Mouse (Mus musculus) lung, embryonic 15.5 days (tissue): ENCODE measurements around the gene Tyw3. TPM values are rescaled to one million over a fixed set of nuclear protein-coding genes. Genes with fewer than 3 reads are reported as not detected.
A peak's percentile ranks its signal among the peaks of the same experiment; 100 is the strongest.
"Not testable (repeated sequence)": the region's sequence is repeated elsewhere in the genome, so short reads cannot be mapped to it uniquely, and the experiment has no call there.

Experiments
- ATAC-seq: fragments of 200-750 bp; cut with Nextera tagmentation; 2 replicates; pipeline ENCODE4 v1.8.0; 2017; ENCODE audit warnings: moderate number of reproducible peaks, borderline replicate concordance; ENCODE audit not compliant: low FRiP score, low TSS enrichment; ENCODE audit errors: extremely low read depth
- H3K27ac ChIP-seq: fragments of 300-500 bp; sonication (generic); 2 replicates; pipeline ENCODE4 v1.5.1; 2015; ENCODE audit warnings: moderate library complexity, mild to moderate bottlenecking, inconsistent platforms
- H3K27me3 ChIP-seq: fragments of 300-500 bp; sonication (generic); 2 replicates; pipeline ENCODE4 v1.6.1; 2015; ENCODE audit warnings: inconsistent platforms
- H3K36me3 ChIP-seq: fragments of 300-500 bp; sonication (generic); 2 replicates; pipeline ENCODE4 v1.6.1; 2015; ENCODE audit warnings: inconsistent platforms
- H3K4me1 ChIP-seq: fragments of 300-500 bp; sonication (generic); 2 replicates; pipeline ENCODE4 v1.6.1; 2015; ENCODE audit warnings: inconsistent platforms
- H3K4me2 ChIP-seq: fragments of 300-500 bp; sonication (generic); 2 replicates; pipeline ENCODE4 v1.6.1; 2015; ENCODE audit warnings: inconsistent platforms, mild to moderate bottlenecking, moderate library complexity
- H3K4me3 ChIP-seq: fragments of 300-500 bp; sonication (generic); 2 replicates; pipeline ENCODE4 v1.5.1; 2015; ENCODE audit warnings: mild to moderate bottlenecking, inconsistent platforms
- H3K9ac ChIP-seq: fragments of 300-500 bp; sonication (generic); 2 replicates; pipeline ENCODE4 v1.6.1; 2015; ENCODE audit warnings: inconsistent platforms
- H3K9me3 ChIP-seq: fragments of 300-500 bp; sonication (generic); 2 replicates; pipeline ENCODE4 v1.6.1; 2016; ENCODE audit warnings: inconsistent platforms
- WGBS: fragments of 180-500 bp; shearing (Covaris S2); methylation state at CpG from one replicate; pipeline ENCODE4 v1.1.7; 2015; 5-methylcytosine and 5-hydroxymethylcytosine counted together
- polyA plus RNA-seq: library from polyadenylated mRNA; unstranded; fragments of >200 nt; fragmentation: Nextera tagmentation; extraction: Ambion mirVana; gene quantifications from 2 replicates; pipeline ENCODE4 v1.2.1, GENCODE M21; 2015

Tyw3 gene
- polyA plus RNA-seq = 13.5 and 16.0 TPM in 2 replicates

GRCm38 (mm10) chr3:154596934-154597554 is at the start of gene Tyw3:
TSS of gene Tyw3 (minus strand) at chr3:154597104.
- Histone ChIP-seq H3K9me3 (no peaks in the 10 kb centered on the region), H3K4me1 (peaks cover 8% of the 10 kb centered on the region), H3K27me3 (no peaks in the 10 kb centered on the region), H3K27ac (peak within 1 kb of the TSS; percentile 96), H3K36me3 (peaks cover 19% of the 10 kb centered on the region), H3K4me3 (peak within 1 kb of the TSS; percentile 99), H3K4me2 (peak within 1 kb of the TSS; percentile 69), H3K9ac (peak within 1 kb of the TSS; percentile 86)
- under 1% methylated on average over 38 of the region's 38 CpGs for WGBS
- peak; percentile 98 for ATAC-seq

GRCm38 (mm10) chr3:154633091-154633490 is 36.2 kb upstream of the Tyw3 start:
- no peak for ATAC-seq

GRCm38 (mm10) chr3:154631281-154631680 is 34.4 kb upstream of the Tyw3 start:
- not testable (repeated sequence) for H3K4me1 ChIP-seq, H3K27ac ChIP-seq, H3K9me3 ChIP-seq, H3K36me3 ChIP-seq, H3K27me3 ChIP-seq, ATAC-seq, H3K4me2 ChIP-seq, H3K9ac ChIP-seq, H3K4me3 ChIP-seq
- 80% methylated on average over 2 of the region's 2 CpGs for WGBS

More at GRCm38 (mm10) chr3:154633091-154633490, 36.2 kb upstream of the Tyw3 start:
- Histone ChIP-seq H3K4me3 (no peak overlapping the region), H3K36me3 (no peaks in the 10 kb centered on the region), H3K27me3 (no peaks in the 10 kb centered on the region), H3K4me1 (no peaks in the 10 kb centered on the region), H3K9ac (no peak overlapping the region), H3K4me2 (no peak overlapping the region), H3K27ac (no peak overlapping the region), H3K9me3 (no peaks in the 10 kb centered on the region)
- 87% methylated on average over 5 of the region's 5 CpGs for WGBS

DNA sequence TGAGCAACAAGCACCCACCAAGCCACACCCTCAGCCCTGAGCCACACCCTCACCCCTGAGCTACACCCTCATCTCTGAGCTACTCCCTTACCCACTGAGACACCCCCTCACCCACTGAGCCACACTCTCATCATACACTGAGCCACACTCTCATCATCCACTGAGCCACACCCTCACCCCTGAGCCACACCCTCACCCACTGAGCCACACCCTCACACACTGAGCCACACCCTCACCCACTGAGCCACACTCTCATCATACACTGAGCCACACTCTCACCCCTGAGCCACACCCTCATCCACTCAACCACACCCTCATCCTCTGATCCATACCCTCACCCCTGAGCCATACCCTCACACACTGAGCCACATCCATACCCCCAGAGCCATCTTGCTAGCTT is 31.4 kb upstream of the Tyw3 start:
- Histone ChIP-seq H3K9me3 (no peaks in the 10 kb centered on the region), H3K27me3 (no peaks in the 10 kb centered on the region), H3K4me1 (no peaks in the 10 kb centered on the region), H3K36me3 (no peaks in the 10 kb centered on the region), H3K4me2 (no peak overlapping the region), H3K4me3 (no peak overlapping the region), H3K27ac (no peak overlapping the region), H3K9ac (no peak overlapping the region)
- ATAC-seq = peak; percentile 64

GRCm38 (mm10) chr3:154616106-154616505 is 19.2 kb upstream of the Tyw3 start:
- ATAC-seq = no peak
- H3K4me1 ChIP-seq = no peaks in the 10 kb centered on the region
- no peaks in the 10 kb centered on the region for H3K27me3 ChIP-seq
- no peak overlapping the region for H3K9ac ChIP-seq
- H3K4me3 ChIP-seq = no peak overlapping the region
- no peaks in the 10 kb centered on the region for H3K36me3 ChIP-seq
- H3K4me2 ChIP-seq = no peak overlapping the region
- H3K27ac ChIP-seq = no peak overlapping the region
- WGBS = 89% methylated on average over 4 of the region's 4 CpGs
- no peaks in the 10 kb centered on the region for H3K9me3 ChIP-seq

DNA sequence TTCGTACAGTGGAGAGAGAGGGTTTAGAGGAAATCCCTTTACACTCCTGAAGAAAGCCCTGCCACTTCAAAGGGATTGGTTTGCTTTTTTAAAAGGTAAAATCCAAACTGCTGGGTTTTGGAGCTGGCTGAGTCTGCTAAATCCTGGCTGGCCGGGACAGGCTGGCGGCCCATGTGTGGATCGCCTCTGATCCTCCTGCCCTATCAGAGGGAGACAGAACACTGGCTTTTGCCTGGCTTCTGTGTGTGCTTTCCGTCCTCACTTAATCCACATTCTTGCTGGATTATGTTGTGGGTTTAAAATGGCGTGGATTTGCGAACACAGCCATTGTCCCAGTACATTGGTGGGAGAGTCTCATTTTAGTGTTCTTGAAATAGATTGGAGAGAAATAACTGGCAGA is 18.4 kb upstream of the Tyw3 start:
- 87% methylated on average over 7 of the region's 7 CpGs for WGBS
- H3K4me1 ChIP-seq = no peaks in the 10 kb centered on the region
- H3K36me3 ChIP-seq = no peaks in the 10 kb centered on the region
- no peak overlapping the region for H3K27ac ChIP-seq
- no peak overlapping the region for H3K4me2 ChIP-seq
- H3K27me3 ChIP-seq = no peaks in the 10 kb centered on the region
- no peak for ATAC-seq
- H3K9ac ChIP-seq = no peak overlapping the region
- no peaks in the 10 kb centered on the region for H3K9me3 ChIP-seq
- no peak overlapping the region for H3K4me3 ChIP-seq

DNA sequence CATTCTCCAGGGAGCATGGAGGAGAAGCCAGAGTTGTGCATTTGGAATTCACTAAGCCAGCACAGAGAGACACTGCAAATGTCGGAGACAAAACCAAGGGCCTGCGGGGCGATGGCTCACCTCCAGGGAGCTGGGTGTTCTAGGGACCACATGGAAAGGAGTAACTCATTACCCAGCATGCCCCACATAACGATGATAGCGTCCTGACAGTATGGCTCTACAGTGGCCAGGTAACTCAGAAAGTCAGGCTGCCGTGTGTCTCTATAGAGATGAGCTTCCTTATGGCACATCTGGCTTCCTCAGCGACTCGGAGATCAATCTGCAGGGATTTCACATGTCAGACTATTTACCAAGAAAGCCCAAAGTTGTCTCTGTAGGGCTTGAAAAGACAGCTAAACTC is 17.9 kb upstream of the Tyw3 start:
- no peaks in the 10 kb centered on the region for H3K36me3 ChIP-seq
- H3K9ac ChIP-seq = no peak overlapping the region
- H3K27me3 ChIP-seq = no peaks in the 10 kb centered on the region
- no peak overlapping the region for H3K4me3 ChIP-seq
- no peak overlapping the region for H3K27ac ChIP-seq
- H3K4me1 ChIP-seq = no peaks in the 10 kb centered on the region
- no peaks in the 10 kb centered on the region for H3K9me3 ChIP-seq
- WGBS = 92% methylated on average over 8 of the region's 8 CpGs
- ATAC-seq = no peak
- no peak overlapping the region for H3K4me2 ChIP-seq

GRCm38 (mm10) chr3:154611888-154612287 is 15.0 kb upstream of the Tyw3 start:
- no peak for ATAC-seq
- WGBS = 82% methylated on average over 3 of the region's 3 CpGs
- Histone ChIP-seq H3K4me3 (no peak overlapping the region), H3K9ac (no peak overlapping the region), H3K9me3 (no peaks in the 10 kb centered on the region), H3K36me3 (no peaks in the 10 kb centered on the region), H3K4me1 (no peaks in the 10 kb centered on the region), H3K27me3 (no peaks in the 10 kb centered on the region), H3K27ac (no peak overlapping the region), H3K4me2 (no peak overlapping the region)

- WGBS = 76% methylated on average over 1 of the region's 1 CpGs
- Histone ChIP-seq H3K36me3 (no peaks in the 10 kb centered on the region), H3K4me1 (no peaks in the 10 kb centered on the region), H3K27me3 (no peaks in the 10 kb centered on the region), H3K9me3 (no peaks in the 10 kb centered on the region), H3K4me3 (no peak overlapping the region), H3K9ac (no peak overlapping the region), H3K27ac (no peak overlapping the region), H3K4me2 (no peak overlapping the region)
- no peak for ATAC-seq
Observed at GRCm38 (mm10) chr3:154607896-154608295, 11.0 kb upstream of the Tyw3 start.

DNA sequence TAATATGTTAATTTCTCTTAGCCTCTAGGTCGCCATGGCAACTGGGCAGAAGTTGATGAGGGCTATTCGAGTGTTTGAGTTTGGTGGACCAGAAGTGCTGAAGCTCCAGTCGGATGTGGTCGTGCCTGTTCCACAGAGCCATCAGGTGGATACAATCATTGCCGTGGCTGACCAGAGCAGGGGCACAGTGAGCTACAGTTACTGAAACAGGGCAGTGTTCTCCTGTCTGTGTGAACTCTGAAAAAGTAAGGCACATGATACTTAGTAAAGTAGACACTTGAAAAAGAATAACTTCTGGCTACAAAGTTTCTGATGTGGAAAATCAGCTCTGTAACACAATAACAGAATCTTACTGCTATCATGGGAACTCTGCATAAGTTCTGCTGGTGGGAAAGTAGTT is 8.0 kb upstream of the Tyw3 start:
- Histone ChIP-seq H3K4me1 (no peaks in the 10 kb centered on the region), H3K4me2 (no peak overlapping the region), H3K27me3 (no peaks in the 10 kb centered on the region), H3K4me3 (no peak overlapping the region), H3K36me3 (no peaks in the 10 kb centered on the region), H3K9me3 (no peaks in the 10 kb centered on the region), H3K9ac (no peak overlapping the region), H3K27ac (no peak overlapping the region)
- WGBS = 53% methylated on average over 5 of the region's 5 CpGs
- ATAC-seq = no peak

- Histone ChIP-seq H3K9ac (no peak overlapping the region), H3K27me3 (no peaks in the 10 kb centered on the region), H3K36me3 (no peaks in the 10 kb centered on the region), H3K27ac (no peak overlapping the region), H3K4me2 (no peak overlapping the region), H3K9me3 (no peaks in the 10 kb centered on the region), H3K4me1 (peaks cover 4% of the 10 kb centered on the region; the same call in 1 of the 2 replicates), H3K4me3 (no peak overlapping the region)
- ATAC-seq = no peak
Observed at GRCm38 (mm10) chr3:154602141-154602540, 5.2 kb upstream of the Tyw3 start.

DNA sequence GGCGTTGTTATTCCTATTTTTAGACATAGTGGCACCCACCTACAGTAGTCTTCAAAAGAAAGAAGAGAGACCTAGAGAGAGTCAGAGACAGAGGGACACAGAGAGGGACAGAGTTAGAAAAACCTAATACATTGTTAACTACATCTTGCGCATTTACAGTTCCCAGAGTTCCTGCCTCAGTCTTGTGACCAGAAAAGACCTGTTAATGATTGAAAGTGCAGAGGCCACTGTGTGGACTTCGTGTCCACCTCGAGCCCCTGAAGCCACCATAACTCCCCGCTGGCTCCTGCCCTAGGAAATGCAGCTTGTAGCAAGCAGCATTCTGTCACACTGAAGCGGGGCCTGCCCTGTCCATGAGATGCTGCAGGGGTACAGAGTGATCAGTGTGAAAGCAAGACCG is 657 bp upstream of the Tyw3 start:
- Histone ChIP-seq H3K27me3 (no peaks in the 10 kb centered on the region), H3K4me1 (peaks cover 8% of the 10 kb centered on the region), H3K4me3 (peak overlapping the region; percentile 99), H3K4me2 (peak overlapping the region; percentile 69), H3K27ac (peak overlapping the region; percentile 96; the same call in 1 of the 2 replicates), H3K9ac (peak overlapping the region; percentile 86), H3K36me3 (peaks cover 15% of the 10 kb centered on the region), H3K9me3 (no peaks in the 10 kb centered on the region)
- WGBS = 26% methylated on average over 7 of the region's 7 CpGs
- ATAC-seq = no peak; the same call in 1 of the 2 replicates

GRCm38 (mm10) chr3:154596488-154596933 is 393 bp downstream of the Tyw3 start, which contains the start of gene Cryz:
TSS of gene Cryz (plus strand) at chr3:154596711.
- peak within 1 kb of the TSS; percentile 96 for H3K27ac ChIP-seq
- peak within 1 kb of the TSS; percentile 69 for H3K4me2 ChIP-seq
- H3K36me3 ChIP-seq = peaks cover 20% of the 10 kb centered on the region
- peaks cover 8% of the 10 kb centered on the region for H3K4me1 ChIP-seq
- no peaks in the 10 kb centered on the region for H3K9me3 ChIP-seq
- WGBS = 0% methylated on average over 25 of the region's 25 CpGs
- H3K9ac ChIP-seq = peak within 1 kb of the TSS; percentile 86
- ATAC-seq = peak; percentile 90
- peak within 1 kb of the TSS; percentile 99 for H3K4me3 ChIP-seq
- H3K27me3 ChIP-seq = no peaks in the 10 kb centered on the region
